Mouse (Mus musculus): ENCODE measurements around the gene Arhgef3. TPM values are rescaled to one million over a fixed set of nuclear protein-coding genes. Genes with fewer than 3 reads are reported as not detected.

Gene Arhgef3
- polyA plus RNA-seq, 1 experiment from 2014 or later, result 15.2 TPM

- no peaks in the 10 kb centered on the region for H3K36me3 ChIP-seq
- 64% methylated on average over 6 of the region's 6 CpGs for WGBS
- H3K4me1 ChIP-seq, result no peaks in the 10 kb centered on the region
- H3K4me3 ChIP-seq (replicated peaks), result no peak overlapping the region
- H3K9me3 ChIP-seq, result no peaks in the 10 kb centered on the region
- no peak for ATAC-seq (ENCODE audit: insufficient read depth, low FRiP score, low read depth)
- H3K4me2 ChIP-seq, result no peak overlapping the region
- H3K9ac ChIP-seq, result no peak overlapping the region
- H3K27me3 ChIP-seq (replicated peaks), result no peaks in the 10 kb centered on the region
- no peak overlapping the region for H3K27ac ChIP-seq
These were observed 147.7 kb downstream of the Arhgef3 start for GRCm38 (mm10) chr14:27262349-27262748.

GRCm38 (mm10) chr14:27266601-27267000, 151.9 kb downstream of the Arhgef3 start:
- Histone ChIP-seq H3K36me3 (no peaks in the 10 kb centered on the region), H3K4me1 (no peaks in the 10 kb centered on the region), H3K9me3 (no peaks in the 10 kb centered on the region), H3K9ac (no peak overlapping the region), H3K4me3 (replicated peaks) (no peak overlapping the region), H3K4me2 (no peak overlapping the region), H3K27me3 (replicated peaks) (no peaks in the 10 kb centered on the region), H3K27ac (no peak overlapping the region)
- no peak for ATAC-seq (ENCODE audit: insufficient read depth, low FRiP score, low read depth)
- 70% methylated on average over 1 of the region's 1 CpGs for WGBS

GRCm38 (mm10) chr14:27268137-27268536, 153.4 kb downstream of the Arhgef3 start:
- no peak overlapping the region for H3K27ac ChIP-seq
- no peak overlapping the region for H3K9ac ChIP-seq
- no peaks in the 10 kb centered on the region for H3K27me3 ChIP-seq (replicated peaks)
- no peak for ATAC-seq (ENCODE audit: insufficient read depth, low FRiP score, low read depth)
- no peak overlapping the region for H3K4me2 ChIP-seq
- H3K4me3 ChIP-seq (replicated peaks), result no peak overlapping the region
- H3K9me3 ChIP-seq, result no peaks in the 10 kb centered on the region
- H3K4me1 ChIP-seq, result no peaks in the 10 kb centered on the region
- H3K36me3 ChIP-seq, result no peaks in the 10 kb centered on the region
- WGBS, result 73% methylated on average over 5 of the region's 5 CpGs

- Histone ChIP-seq H3K4me1 (no peaks in the 10 kb centered on the region), H3K27ac (no peak overlapping the region), H3K4me3 (replicated peaks) (no peak overlapping the region), H3K9me3 (no peaks in the 10 kb centered on the region), H3K27me3 (replicated peaks) (no peaks in the 10 kb centered on the region), H3K36me3 (no peaks in the 10 kb centered on the region), H3K4me2 (no peak overlapping the region), H3K9ac (no peak overlapping the region)
- WGBS, result 84% methylated on average over 16 of the region's 16 CpGs
- ATAC-seq (ENCODE audit: insufficient read depth, low FRiP score, low read depth), result no peak
These were observed 154.4 kb downstream of the Arhgef3 start for GRCm38 (mm10) chr14:27268986-27269700.

GRCm38 (mm10) chr14:27269836-27270235, 155.1 kb downstream of the Arhgef3 start:
- no peak overlapping the region for H3K9ac ChIP-seq
- no peak for ATAC-seq (ENCODE audit: insufficient read depth, low FRiP score, low read depth)
- H3K27me3 ChIP-seq (replicated peaks), result no peaks in the 10 kb centered on the region
- H3K27ac ChIP-seq, result no peak overlapping the region
- H3K9me3 ChIP-seq, result no peaks in the 10 kb centered on the region
- 55% methylated on average over 4 of the region's 4 CpGs for WGBS
- H3K4me3 ChIP-seq (replicated peaks), result no peak overlapping the region
- no peaks in the 10 kb centered on the region for H3K36me3 ChIP-seq
- H3K4me2 ChIP-seq, result no peak overlapping the region
- no peaks in the 10 kb centered on the region for H3K4me1 ChIP-seq

GRCm38 (mm10) chr14:27270466-27270865, 155.8 kb downstream of the Arhgef3 start:
- H3K9me3 ChIP-seq, result no peaks in the 10 kb centered on the region
- 90% methylated on average over 4 of the region's 4 CpGs for WGBS
- H3K27me3 ChIP-seq (replicated peaks), result no peaks in the 10 kb centered on the region
- H3K4me3 ChIP-seq (replicated peaks), result no peak overlapping the region
- no peaks in the 10 kb centered on the region for H3K36me3 ChIP-seq
- no peak overlapping the region for H3K4me2 ChIP-seq
- no peak overlapping the region for H3K27ac ChIP-seq
- no peaks in the 10 kb centered on the region for H3K4me1 ChIP-seq
- H3K9ac ChIP-seq, result no peak overlapping the region
- no peak for ATAC-seq (ENCODE audit: insufficient read depth, low FRiP score, low read depth)

GRCm38 (mm10) chr14:27271371-27272071, 156.8 kb downstream of the Arhgef3 start:
- no peak overlapping the region for H3K4me3 ChIP-seq (replicated peaks)
- 64% methylated on average over 10 of the region's 10 CpGs for WGBS
- H3K36me3 ChIP-seq, result no peaks in the 10 kb centered on the region
- H3K27me3 ChIP-seq (replicated peaks), result no peaks in the 10 kb centered on the region
- no peaks in the 10 kb centered on the region for H3K9me3 ChIP-seq
- H3K4me2 ChIP-seq, result no peak overlapping the region
- no peak for ATAC-seq (ENCODE audit: insufficient read depth, low FRiP score, low read depth)
- no peaks in the 10 kb centered on the region for H3K4me1 ChIP-seq
- no peak overlapping the region for H3K9ac ChIP-seq
- H3K27ac ChIP-seq, result no peak overlapping the region

- Histone ChIP-seq H3K27ac (no peak overlapping the region), H3K9me3 (no peaks in the 10 kb centered on the region), H3K9ac (no peak overlapping the region), H3K36me3 (no peaks in the 10 kb centered on the region), H3K4me2 (no peak overlapping the region), H3K4me3 (replicated peaks) (no peak overlapping the region), H3K27me3 (replicated peaks) (no peaks in the 10 kb centered on the region), H3K4me1 (no peaks in the 10 kb centered on the region)
- ATAC-seq (ENCODE audit: insufficient read depth, low FRiP score, low read depth), result no peak
- 47% methylated on average over 11 of the region's 11 CpGs for WGBS
These were observed 157.6 kb downstream of the Arhgef3 start for GRCm38 (mm10) chr14:27272072-27272834.

- Histone ChIP-seq H3K27ac (no peak overlapping the region), H3K27me3 (replicated peaks) (no peaks in the 10 kb centered on the region), H3K4me2 (no peak overlapping the region), H3K9me3 (no peaks in the 10 kb centered on the region), H3K4me1 (no peaks in the 10 kb centered on the region), H3K9ac (no peak overlapping the region), H3K36me3 (no peaks in the 10 kb centered on the region), H3K4me3 (replicated peaks) (no peak overlapping the region)
- 82% methylated on average over 2 of the region's 2 CpGs for WGBS
- ATAC-seq (ENCODE audit: insufficient read depth, low FRiP score, low read depth), result no peak
These were observed 158.1 kb downstream of the Arhgef3 start for GRCm38 (mm10) chr14:27272835-27273138.

GRCm38 (mm10) chr14:27273169-27273568, 158.5 kb downstream of the Arhgef3 start:
- Histone ChIP-seq H3K4me3 (replicated peaks) (no peak overlapping the region), H3K27me3 (replicated peaks) (no peaks in the 10 kb centered on the region), H3K9me3 (no peaks in the 10 kb centered on the region), H3K4me1 (no peaks in the 10 kb centered on the region), H3K9ac (no peak overlapping the region), H3K36me3 (no peaks in the 10 kb centered on the region), H3K4me2 (no peak overlapping the region), H3K27ac (no peak overlapping the region)
- no peak for ATAC-seq (ENCODE audit: insufficient read depth, low FRiP score, low read depth)

- no peaks in the 10 kb centered on the region for H3K4me1 ChIP-seq
- WGBS, result 77% methylated on average over 3 of the region's 3 CpGs
- H3K4me2 ChIP-seq, result no peak overlapping the region
- no peaks in the 10 kb centered on the region for H3K27me3 ChIP-seq (replicated peaks)
- no peak overlapping the region for H3K9ac ChIP-seq
- no peaks in the 10 kb centered on the region for H3K36me3 ChIP-seq
- no peak for ATAC-seq (ENCODE audit: insufficient read depth, low FRiP score, low read depth)
- H3K9me3 ChIP-seq, result no peaks in the 10 kb centered on the region
- H3K4me3 ChIP-seq (replicated peaks), result no peak overlapping the region
- no peak overlapping the region for H3K27ac ChIP-seq
These were observed 162.6 kb downstream of the Arhgef3 start for GRCm38 (mm10) chr14:27277259-27277658.

GRCm38 (mm10) chr14:27280201-27280890, 165.6 kb downstream of the Arhgef3 start:
- WGBS, result 77% methylated on average over 8 of the region's 8 CpGs
- no peak for ATAC-seq (ENCODE audit: insufficient read depth, low FRiP score, low read depth)
- no peaks in the 10 kb centered on the region for H3K36me3 ChIP-seq

More at GRCm38 (mm10) chr14:27280201-27280890, 165.6 kb downstream of the Arhgef3 start:
- H3K27ac ChIP-seq, result no peak overlapping the region
- no peaks in the 10 kb centered on the region for H3K4me1 ChIP-seq
- no peaks in the 10 kb centered on the region for H3K9me3 ChIP-seq
- H3K9ac ChIP-seq, result no peak overlapping the region
- H3K4me2 ChIP-seq, result no peak overlapping the region
- H3K4me3 ChIP-seq (replicated peaks), result no peak overlapping the region
- H3K27me3 ChIP-seq (replicated peaks), result no peaks in the 10 kb centered on the region

All from stomach, embryonic 15.5 days (tissue).